Mouse (Mus musculus) neutrophil, adult 65 days (primary cell): ENCODE data around the gene Arhgap44. TPM values are rescaled to one million over a fixed set of nuclear protein-coding genes. Genes with fewer than 3 reads are reported as not detected.

Experiments used
- total RNA-seq: library from RNA; stranded (reverse); gene quantifications from 2 replicates; pipeline ENCODE4 v1.2.4, GENCODE M21; 2023

The Arhgap44 gene
- not detected in 2 replicates for total RNA-seq

GRCm38 (mm10) chr11:65162767-65163120 is at the start of gene Arhgap44:
Arhgap44 (minus strand) TSS chr11:65162961.

DNA sequence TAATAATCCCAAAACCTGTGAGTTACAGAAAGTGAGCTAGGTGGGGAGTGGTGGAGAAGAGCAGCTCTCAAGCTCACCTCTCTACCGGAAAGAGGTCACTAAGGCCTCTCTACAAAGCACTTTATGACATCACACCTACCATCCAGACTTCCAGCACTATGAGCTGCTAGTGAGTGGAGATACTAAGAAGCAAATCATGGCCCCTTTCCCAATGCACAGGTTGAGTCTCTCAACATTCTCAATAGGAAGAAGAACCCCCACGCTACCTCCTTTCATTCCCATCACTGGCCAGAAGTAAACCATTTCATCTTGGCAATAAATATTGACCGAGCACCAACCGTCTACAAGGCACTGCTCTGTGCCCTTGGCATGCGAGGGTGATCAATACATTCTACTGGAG is 3.0 kb downstream of the Arhgap44 start, which contains the start of gene 1700086D15Rik:
Gene 1700086D15Rik (minus strand): TSS at position 101 of the 400 bp plus-strand sequence.

DNA sequence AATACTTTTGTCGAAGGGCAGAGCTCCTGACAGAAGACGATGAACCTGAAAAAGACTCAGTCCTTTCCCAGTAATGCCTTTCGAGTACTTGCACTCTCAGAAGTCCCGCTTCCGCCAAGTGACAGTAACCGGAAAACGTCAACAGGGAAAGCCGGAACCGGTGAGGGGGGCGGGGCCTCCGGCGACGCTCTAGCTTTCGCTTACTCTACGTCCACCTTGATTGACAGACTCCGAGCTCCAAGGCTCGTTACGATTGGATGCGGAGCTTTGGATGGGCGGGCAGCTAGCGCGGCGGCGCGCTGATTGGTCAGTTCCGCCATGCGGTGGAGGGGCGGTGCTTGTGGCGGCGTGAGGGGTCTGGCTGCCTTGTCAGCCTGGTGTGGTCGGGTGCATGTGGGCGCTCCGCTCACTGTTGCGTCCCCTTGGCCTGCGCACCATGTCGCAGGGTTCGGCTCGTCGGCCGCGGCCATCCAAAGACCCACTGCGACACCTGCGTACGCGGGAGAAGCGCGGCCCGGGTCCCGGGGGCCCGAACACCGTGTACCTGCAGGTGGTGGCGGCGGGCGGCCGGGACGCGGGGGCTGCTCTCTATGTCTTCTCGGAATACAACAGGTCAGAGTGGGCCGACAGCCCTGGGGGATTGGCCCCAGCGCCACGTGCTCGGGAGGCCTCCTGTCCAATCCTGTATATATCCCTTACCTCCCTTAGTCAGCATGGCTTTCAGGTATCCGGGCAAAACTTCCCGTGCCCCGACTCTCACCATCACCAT is 183.9 kb downstream of the Arhgap44 start, which contains the start of gene Elac2:
Gene Elac2 (plus strand): TSS at position 319 of the 769 bp plus-strand sequence.

Other genes starting within 250 kb of the Arhgap44 start
- gene Elac2, start 183.9 kb downstream of the Arhgap44 start, total RNA-seq, result 6.1 and 6.4 TPM in 2 replicates
- not detected in 2 replicates for gene 1700086D15Rik, start 3.1 kb downstream of the Arhgap44 start, total RNA-seq
- gene Myocd, start 107.0 kb upstream of the Arhgap44 start, total RNA-seq, result not detected in 2 replicates